Mouse (Mus musculus): ENCODE data around the gene Mapk6. TPM values are rescaled to one million over a fixed set of nuclear protein-coding genes. Genes with fewer than 3 reads are reported as not detected.
"Not testable (repeated sequence)": the region's sequence is repeated elsewhere in the genome, so short reads cannot be mapped to it uniquely, and the experiment has no call there.

Mapk6 gene
- polyA plus RNA-seq, 1 experiment from 2014 or later = 87.1 TPM

DNA sequence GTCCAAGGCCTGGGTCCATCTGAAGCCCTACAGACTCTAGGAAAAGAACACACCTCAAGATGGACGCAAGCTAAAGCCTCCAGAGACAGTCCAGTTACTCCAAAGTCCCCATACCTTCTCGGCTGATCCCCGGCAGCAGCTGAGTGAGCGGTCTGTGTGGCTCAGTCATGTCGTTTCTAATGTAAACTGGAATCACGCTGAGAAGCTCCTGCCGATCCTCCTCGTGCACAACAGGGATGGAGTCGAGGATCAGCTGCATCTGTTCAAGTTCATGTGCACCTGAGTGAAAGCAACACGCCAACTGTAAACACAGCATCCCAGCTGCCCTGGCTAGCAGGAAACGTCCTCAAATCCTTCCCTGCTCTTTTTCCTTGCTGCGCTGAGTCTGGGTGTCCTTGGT lies 16.6 kb downstream of the Mapk6 start:
- Histone ChIP-seq H3K27ac (no peak overlapping the region), H3K4me1 (no peaks in the 10 kb centered on the region), H3K36me3 (peaks cover 97% of the 10 kb centered on the region), H3K9me3 (no peaks in the 10 kb centered on the region), H3K27me3 (ENCODE audit: insufficient read depth, poor library complexity, severe bottlenecking) (no peaks in the 10 kb centered on the region), H3K4me3 (no peak overlapping the region)
- WGBS = 87% methylated on average over 12 of the region's 12 CpGs
- DNase-seq (ENCODE audit: low spot score) = no peak

DNA sequence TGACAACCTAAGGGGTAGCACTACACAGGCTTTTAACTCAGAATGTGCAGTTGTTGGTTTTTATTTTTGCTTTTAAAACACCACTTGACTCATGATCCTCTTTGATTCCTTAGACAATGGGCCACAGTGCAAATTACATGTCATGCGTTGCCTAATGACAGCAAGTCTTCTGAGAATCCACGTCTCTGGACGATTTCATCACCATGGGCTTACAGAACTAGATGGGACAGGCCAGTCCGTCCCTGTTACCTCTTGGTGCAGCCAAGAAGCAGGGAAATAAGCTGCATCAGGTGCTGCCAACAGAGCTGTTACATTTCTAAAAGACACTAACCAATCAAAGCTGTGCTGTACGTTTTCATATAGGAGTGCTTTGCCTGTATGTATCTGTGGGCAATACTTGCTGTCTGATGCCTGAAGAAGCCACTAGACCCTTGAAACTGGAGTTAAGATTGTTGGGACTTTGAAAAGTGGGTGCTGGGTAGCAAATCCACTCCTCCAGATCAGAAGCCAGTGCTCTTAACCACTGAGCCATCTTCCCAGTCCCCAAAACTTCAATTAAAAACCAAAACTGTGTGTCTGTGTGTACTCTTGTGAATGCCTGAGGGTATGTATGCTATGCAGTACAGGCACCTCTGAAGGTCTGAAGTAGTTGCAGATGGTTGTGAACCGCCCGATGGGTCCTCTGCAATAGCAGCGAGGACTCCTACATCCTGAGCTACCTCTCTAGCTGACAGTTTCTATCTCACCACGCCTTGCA lies 24.4 kb downstream of the Mapk6 start:
- no peaks in the 10 kb centered on the region for H3K4me1 ChIP-seq
- 83% methylated on average over 9 of the region's 9 CpGs for WGBS
- no peaks in the 10 kb centered on the region for H3K9me3 ChIP-seq
- no peaks in the 10 kb centered on the region for H3K27me3 ChIP-seq (ENCODE audit: insufficient read depth, poor library complexity, severe bottlenecking)
- no peak overlapping the region for H3K4me3 ChIP-seq
- peaks cover 44% of the 10 kb centered on the region for H3K36me3 ChIP-seq
- H3K27ac ChIP-seq = no peak overlapping the region
- no peak for DNase-seq (ENCODE audit: low spot score)

DNA sequence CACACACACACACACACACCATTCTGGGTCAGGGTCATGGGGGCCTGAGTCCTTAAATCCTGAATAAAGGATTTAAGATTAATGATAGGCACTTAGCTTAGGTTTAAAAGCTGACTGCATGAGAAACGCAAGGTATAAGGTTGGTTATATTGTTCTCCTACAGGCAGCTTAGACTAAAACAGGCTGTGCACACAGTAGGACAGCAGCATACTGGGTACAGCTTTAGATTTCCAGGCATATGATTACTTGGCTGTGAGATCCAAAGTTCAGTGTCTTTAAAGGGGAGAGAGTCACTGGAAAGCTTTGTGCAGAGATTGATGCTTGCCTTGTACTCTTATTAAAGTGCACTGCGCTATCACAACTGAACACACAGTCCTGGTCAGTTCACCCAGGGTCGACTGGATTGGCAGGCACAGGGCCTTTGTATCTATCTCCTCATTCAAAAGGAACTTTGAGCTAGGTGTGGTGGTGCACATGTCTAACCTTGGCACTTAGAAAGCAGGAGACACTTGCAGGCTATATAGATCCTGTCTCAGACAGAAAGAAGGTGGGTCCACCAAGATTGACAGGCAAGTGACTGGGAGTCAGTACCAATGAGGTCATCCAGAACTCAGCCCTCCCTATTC lies 25.4 kb downstream of the Mapk6 start:
- DNase-seq (ENCODE audit: low spot score) = no peak
- Histone ChIP-seq H3K4me3 (no peak overlapping the region), H3K27ac (no peak overlapping the region), H3K9me3 (no peaks in the 10 kb centered on the region), H3K36me3 (peaks cover 34% of the 10 kb centered on the region), H3K27me3 (ENCODE audit: insufficient read depth, poor library complexity, severe bottlenecking) (no peaks in the 10 kb centered on the region), H3K4me1 (no peaks in the 10 kb centered on the region)
- 82% methylated on average over 3 of the region's 3 CpGs for WGBS

GRCm38 (mm10) chr9:75383785-75384184 lies 26.0 kb downstream of the Mapk6 start:
- DNase-seq (ENCODE audit: low spot score) = no peak
- Histone ChIP-seq H3K36me3 (peaks cover 28% of the 10 kb centered on the region), H3K4me3 (no peak overlapping the region), H3K27me3 (ENCODE audit: insufficient read depth, poor library complexity, severe bottlenecking) (no peaks in the 10 kb centered on the region), H3K9me3 (no peaks in the 10 kb centered on the region), H3K4me1 (no peaks in the 10 kb centered on the region), H3K27ac (no peak overlapping the region)
- 74% methylated on average over 9 of the region's 9 CpGs for WGBS

DNA sequence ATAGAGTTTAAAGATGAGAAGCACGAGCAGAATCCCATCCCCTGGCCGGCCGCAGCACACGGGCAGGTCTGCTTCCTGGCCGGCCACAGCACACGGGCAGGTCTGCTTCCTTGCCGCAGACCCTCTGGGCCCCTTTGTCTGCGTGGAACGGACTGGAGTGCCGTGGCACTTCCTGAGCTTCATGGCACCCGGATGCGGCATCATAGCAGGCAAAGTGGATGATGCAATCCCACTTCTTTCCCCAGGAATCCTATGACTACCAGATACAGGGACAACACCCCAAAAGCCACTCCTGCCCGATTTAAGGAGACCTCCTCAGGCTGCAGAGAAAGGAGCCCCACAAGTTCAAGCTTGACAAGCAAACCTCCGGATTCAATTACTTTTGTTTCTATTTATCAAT lies 27.0 kb downstream of the Mapk6 start:
- 89% methylated on average over 14 of the region's 14 CpGs for whole genome bisulfite sequencing
- Histone ChIP-seq H3K27me3 (ENCODE audit: insufficient read depth, poor library complexity, severe bottlenecking) (no peaks in the 10 kb centered on the region), H3K36me3 (peaks cover 21% of the 10 kb centered on the region), H3K9me3 (no peaks in the 10 kb centered on the region), H3K4me1 (no peaks in the 10 kb centered on the region), H3K4me3 (no peak overlapping the region), H3K27ac (no peak overlapping the region)
- no peak for DNase-seq (ENCODE audit: low spot score)

- Histone ChIP-seq H3K27me3 (ENCODE audit: insufficient read depth, poor library complexity, severe bottlenecking) (no peaks in the 10 kb centered on the region), H3K36me3 (no peaks in the 10 kb centered on the region), H3K9me3 (no peaks in the 10 kb centered on the region), H3K4me3 (no peak overlapping the region), H3K4me1 (no peaks in the 10 kb centered on the region), H3K27ac (no peak overlapping the region)
- no peak for DNase-seq (ENCODE audit: low spot score)
- WGBS = 87% methylated on average over 2 of the region's 2 CpGs
These were observed 31.0 kb downstream of the Mapk6 start for GRCm38 (mm10) chr9:75378774-75379173.

GRCm38 (mm10) chr9:75376428-75376827 lies 33.4 kb downstream of the Mapk6 start:
- H3K27me3 ChIP-seq (ENCODE audit: insufficient read depth, poor library complexity, severe bottlenecking) = no peaks in the 10 kb centered on the region
- 62% methylated on average over 1 of the region's 1 CpGs for WGBS
- no peaks in the 10 kb centered on the region for H3K4me1 ChIP-seq
- H3K4me3 ChIP-seq = no peak overlapping the region
- H3K9me3 ChIP-seq = no peaks in the 10 kb centered on the region
- no peak for DNase-seq (ENCODE audit: low spot score)
- no peak overlapping the region for H3K27ac ChIP-seq
- no peaks in the 10 kb centered on the region for H3K36me3 ChIP-seq

GRCm38 (mm10) chr9:75375606-75376005 lies 34.2 kb downstream of the Mapk6 start:
- H3K36me3 ChIP-seq = no peaks in the 10 kb centered on the region

GRCm38 (mm10) chr9:75368779-75369178 lies 41.0 kb downstream of the Mapk6 start:
- Histone ChIP-seq H3K9me3 (no peaks in the 10 kb centered on the region), H3K36me3 (no peaks in the 10 kb centered on the region), H3K4me1 (no peaks in the 10 kb centered on the region), H3K4me3 (no peak overlapping the region), H3K27ac (no peak overlapping the region), H3K27me3 (ENCODE audit: insufficient read depth, poor library complexity, severe bottlenecking) (no peaks in the 10 kb centered on the region)
- 63% methylated on average over 3 of the region's 3 CpGs for WGBS
- DNase-seq (ENCODE audit: low spot score) = no peak

More at GRCm38 (mm10) chr9:75375606-75376005, 34.2 kb downstream of the Mapk6 start:
- 88% methylated on average over 9 of the region's 9 CpGs for WGBS
- Histone ChIP-seq H3K27ac (no peak overlapping the region), H3K27me3 (ENCODE audit: insufficient read depth, poor library complexity, severe bottlenecking) (no peaks in the 10 kb centered on the region), H3K4me1 (no peaks in the 10 kb centered on the region), H3K9me3 (no peaks in the 10 kb centered on the region), H3K4me3 (no peak overlapping the region)
- no peak for DNase-seq (ENCODE audit: low spot score)

GRCm38 (mm10) chr9:75366191-75366590 lies 43.6 kb downstream of the Mapk6 start:
- no peak for DNase-seq (ENCODE audit: low spot score)
- whole genome bisulfite sequencing = 72% methylated on average over 5 of the region's 5 CpGs
- no peaks in the 10 kb centered on the region for H3K9me3 ChIP-seq

DNA sequence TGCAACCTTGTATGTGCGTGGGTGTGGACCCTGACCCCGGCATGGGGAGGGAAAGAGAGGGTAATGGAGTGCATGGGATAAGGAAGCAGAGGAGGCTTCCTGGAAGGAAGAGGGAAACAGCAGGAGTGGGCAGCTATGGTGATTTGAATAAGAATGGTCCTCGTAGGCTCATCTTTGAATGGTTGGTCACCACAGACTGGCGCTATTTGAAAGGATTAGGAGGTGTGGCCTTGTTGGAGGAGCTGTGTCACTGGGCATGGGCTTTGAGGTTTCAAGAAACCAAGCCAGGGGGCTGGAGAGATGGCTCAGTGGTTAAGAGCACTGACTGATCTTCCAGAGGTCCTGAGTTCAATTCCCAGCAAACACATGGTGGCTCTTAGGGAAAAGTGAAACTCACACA lies 44.6 kb downstream of the Mapk6 start:
- H3K36me3 ChIP-seq = no peaks in the 10 kb centered on the region
- DNase-seq (ENCODE audit: low spot score) = no peak
- no peak overlapping the region for H3K4me3 ChIP-seq
- no peaks in the 10 kb centered on the region for H3K27me3 ChIP-seq (ENCODE audit: insufficient read depth, poor library complexity, severe bottlenecking)
- WGBS = 81% methylated on average over 4 of the region's 4 CpGs
- no peaks in the 10 kb centered on the region for H3K4me1 ChIP-seq
- H3K9me3 ChIP-seq = no peaks in the 10 kb centered on the region
- H3K27ac ChIP-seq = no peak overlapping the region

More at GRCm38 (mm10) chr9:75366191-75366590, 43.6 kb downstream of the Mapk6 start:
- H3K4me1 ChIP-seq = no peaks in the 10 kb centered on the region
- no peak overlapping the region for H3K4me3 ChIP-seq
- no peaks in the 10 kb centered on the region for H3K27me3 ChIP-seq (ENCODE audit: insufficient read depth, poor library complexity, severe bottlenecking)
- no peak overlapping the region for H3K27ac ChIP-seq
- no peaks in the 10 kb centered on the region for H3K36me3 ChIP-seq

DNA sequence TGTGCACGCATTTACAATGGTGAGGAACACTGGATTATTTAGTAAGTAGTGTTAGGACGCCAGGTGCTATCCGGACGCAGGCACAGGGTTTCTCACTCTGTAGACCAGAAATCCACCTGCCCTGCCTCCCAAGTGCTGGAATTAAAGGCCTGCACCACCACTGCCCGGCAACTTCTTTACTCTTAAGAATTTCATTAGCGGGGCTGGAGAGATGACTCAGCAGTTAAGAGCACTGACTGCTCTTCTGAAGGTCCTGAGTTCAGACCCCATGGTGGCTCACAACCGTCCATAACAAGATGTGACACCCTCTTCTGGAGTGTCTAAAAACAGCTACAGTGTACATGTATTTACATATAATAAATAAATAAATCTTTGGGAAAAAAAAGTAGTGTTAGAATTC lies 46.1 kb downstream of the Mapk6 start:
- not testable (repeated sequence) for DNase-seq (ENCODE audit: low spot score); H3K27me3 ChIP-seq (ENCODE audit: insufficient read depth, poor library complexity, severe bottlenecking); H3K36me3 ChIP-seq; H3K27ac ChIP-seq; H3K4me3 ChIP-seq; H3K4me1 ChIP-seq; H3K9me3 ChIP-seq
- 68% methylated on average over 7 of the region's 7 CpGs for WGBS

GRCm38 (mm10) chr9:75363001-75363400 lies 46.8 kb downstream of the Mapk6 start:
- no peak for DNase-seq (ENCODE audit: low spot score)
- H3K27me3 ChIP-seq (ENCODE audit: insufficient read depth, poor library complexity, severe bottlenecking) = no peaks in the 10 kb centered on the region
- H3K9me3 ChIP-seq = no peaks in the 10 kb centered on the region
- no peak overlapping the region for H3K4me3 ChIP-seq
- H3K36me3 ChIP-seq = no peaks in the 10 kb centered on the region
- no peaks in the 10 kb centered on the region for H3K4me1 ChIP-seq
- WGBS = 54% methylated on average over 5 of the region's 5 CpGs
- no peak overlapping the region for H3K27ac ChIP-seq
